Mouse (Mus musculus) adrenal gland, adult 2 months (tissue): ENCODE data around the gene Slc26a3. TPM values are rescaled to one million over a fixed set of nuclear protein-coding genes. Genes with fewer than 3 reads are reported as not detected.

ENCODE experiments used
- DNase-seq: peaks from one replicate; pipeline ENCODE4 v3.0.0; 2021
- long read RNA-seq: library from polyadenylated mRNA; stranded (forward); transcript quantifications from one replicate; pipeline ENCODE4 v2.0.0, GENCODE M21; 2021
- polyA plus RNA-seq: library from polyadenylated mRNA; depleted of rRNA; stranded (reverse); fragments of >200 nt; gene quantifications from 2 replicates; pipeline ENCODE4 v1.2.3, GENCODE M21; 2012; rRNA removed
- total RNA-seq, 2 experiments: library from RNA; stranded (reverse); gene quantifications; 2 replicates each; pipeline ENCODE4 v1.2.3; 2021

Slc26a3 gene
- total RNA-seq (1 to 10 TPM in 1 of 2 experiments, under 1 TPM in 1; 0.55 to 1.3 TPM), polyA plus RNA-seq (0.22 TPM in 1 of 2 replicates, not detected in the other)
- long read RNA-seq, partial matches to known transcripts, result 1 of 1 reads
- long read RNA-seq, other reads (novel, unspliced or antisense), result 0 of 1 reads

DNA sequence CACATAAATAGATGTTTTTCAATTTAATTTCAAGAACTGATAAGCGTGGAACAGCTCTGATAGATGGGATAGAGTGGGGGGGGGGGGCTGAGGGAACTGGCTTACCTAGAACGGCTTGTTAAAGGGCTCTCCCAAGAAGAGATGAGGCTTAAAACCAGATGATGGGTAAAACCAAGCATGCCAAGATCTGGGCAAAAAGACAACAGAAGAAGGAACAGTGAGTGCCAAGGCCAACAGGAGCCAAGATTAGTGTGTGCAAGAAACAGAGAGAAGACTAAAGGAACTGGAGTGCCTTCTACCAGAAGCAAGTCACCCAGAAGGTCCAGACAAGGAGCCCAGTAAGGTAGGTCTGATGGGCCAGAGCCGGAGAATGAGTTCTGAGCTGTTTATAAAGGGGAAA, at the start of gene Slc26a3:
Slc26a3 (plus strand) TSS at position 301 of the 400 bp plus-strand sequence.
- DNase-seq, result no peak

DNA sequence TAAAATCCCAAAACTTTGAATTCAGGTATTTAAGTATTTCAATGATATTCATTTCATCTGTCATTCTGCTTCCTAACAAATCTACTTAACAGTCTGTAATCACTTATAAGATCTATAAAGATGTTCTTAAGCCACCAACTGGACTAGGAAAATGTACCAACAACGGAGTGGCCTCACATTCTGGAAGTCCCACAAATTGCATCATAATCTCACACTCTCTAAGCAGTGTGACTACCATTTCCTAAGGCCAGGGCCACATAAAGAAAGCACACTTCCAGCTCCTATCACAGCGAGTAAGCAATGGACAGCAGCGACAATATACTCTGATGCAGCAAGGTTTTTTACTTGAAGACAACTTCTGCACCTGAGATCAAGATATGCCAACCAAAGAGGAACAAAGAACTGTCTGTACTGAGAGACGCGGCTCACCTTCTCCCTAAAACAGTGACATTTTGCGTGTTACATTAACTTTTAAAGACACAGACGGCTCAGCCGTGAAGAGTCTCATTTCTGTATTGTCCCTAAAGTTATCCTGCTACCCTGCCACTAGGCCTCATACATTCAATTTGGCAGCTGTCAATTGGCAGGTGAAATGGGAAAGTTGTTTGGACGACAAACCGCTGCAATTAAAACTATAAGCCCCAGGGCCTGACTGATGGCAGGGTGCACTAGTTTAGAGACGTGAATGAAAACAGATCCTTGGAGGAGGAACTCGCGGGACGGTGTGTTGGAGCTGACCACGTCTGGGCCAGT, 40.3 kb upstream of the Slc26a3 start:
- DNase-seq, result peak; percentile 13

DNA sequence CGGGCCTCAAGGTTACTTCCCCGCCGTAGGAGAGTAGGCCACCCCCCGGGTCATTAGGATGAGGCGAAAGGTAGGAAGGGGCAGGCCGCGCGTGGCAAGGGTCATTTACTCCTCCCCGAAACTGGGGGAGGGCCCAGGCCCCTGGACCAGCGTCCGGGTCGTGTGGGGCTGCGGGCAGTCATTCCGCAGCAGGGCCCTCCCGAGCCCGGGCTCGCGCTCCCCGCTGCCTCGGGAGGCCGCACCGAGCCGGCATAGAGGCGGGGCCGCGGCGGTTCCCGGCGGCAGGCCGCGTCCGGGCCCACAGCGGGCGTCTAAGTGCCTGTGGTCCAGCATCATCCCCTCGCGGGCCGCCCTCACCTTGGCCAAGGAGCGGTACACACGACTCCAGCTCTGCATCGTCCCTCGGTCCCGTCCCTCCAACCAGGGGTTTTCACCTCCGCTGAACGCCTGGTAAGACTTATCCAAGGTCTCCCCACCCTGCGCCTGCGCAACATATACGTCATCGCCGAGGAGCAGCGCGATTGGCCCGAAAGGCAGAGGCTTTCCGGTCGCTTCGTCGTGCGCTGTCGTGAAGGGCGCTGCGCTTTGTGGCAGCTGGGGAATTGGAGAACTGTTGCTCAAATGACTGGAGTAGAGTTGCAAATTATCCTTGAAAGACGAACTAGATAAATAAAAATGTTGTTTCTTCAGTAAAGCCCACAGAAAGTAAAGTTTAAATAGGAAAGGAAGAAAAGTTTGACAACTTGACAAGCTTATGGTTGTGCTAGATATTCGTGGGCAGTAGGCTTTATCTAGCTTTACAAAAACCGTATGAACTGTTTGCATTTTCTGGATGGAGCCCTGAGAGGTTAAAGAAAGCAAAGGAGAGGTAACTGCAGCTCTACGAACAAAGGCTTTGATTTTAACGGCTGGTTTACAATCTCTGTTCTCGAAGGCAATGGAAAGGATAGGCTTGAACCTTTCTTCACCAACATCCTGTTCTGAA, 39.4 kb upstream of the Slc26a3 start, which contains the start of gene Dld:
Dld (minus strand) TSS at position 510 of the 985 bp plus-strand sequence.
- peak; percentile 98 for DNase-seq

DNA sequence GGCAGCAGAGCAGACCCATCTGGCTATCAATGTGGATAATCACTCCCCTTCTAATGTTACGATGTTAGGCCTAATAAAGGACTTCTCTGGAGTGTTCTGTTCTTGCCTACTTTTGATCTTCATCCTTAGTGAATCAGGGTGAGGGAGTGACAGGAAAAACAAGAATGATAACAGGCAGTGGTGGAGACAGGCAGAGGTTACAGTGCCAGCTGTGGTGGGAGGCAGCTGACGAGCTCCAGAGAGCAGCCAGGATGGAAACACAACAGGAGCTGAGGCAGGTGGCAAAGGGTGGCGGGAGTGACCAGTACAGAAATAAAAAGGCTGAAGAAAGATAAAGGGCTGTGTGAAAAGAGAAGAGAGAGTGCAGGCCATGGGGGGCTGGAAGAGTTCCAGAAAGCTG, 24.2 kb upstream of the Slc26a3 start:
- no peak for DNase-seq

DNA sequence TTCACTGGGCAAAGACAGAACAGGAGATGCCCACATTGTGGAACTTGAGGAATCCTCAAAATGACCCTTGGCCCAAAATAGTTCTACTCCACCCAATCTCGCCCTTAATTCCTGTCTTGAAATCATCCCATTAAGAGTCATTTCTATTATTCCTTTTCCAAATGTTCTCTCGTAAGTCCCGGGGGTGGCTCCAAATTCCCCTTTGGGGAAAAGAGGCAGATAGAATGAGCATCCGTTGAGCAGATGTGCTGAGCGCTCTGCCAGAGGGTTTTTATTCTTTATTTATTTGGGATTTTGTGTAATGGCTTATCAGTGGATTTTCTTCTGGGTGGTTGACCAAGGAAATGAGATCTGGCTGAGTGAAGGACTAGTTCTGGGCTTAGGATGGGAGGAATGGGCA, 22.9 kb upstream of the Slc26a3 start:
- no peak for DNase-seq

DNA sequence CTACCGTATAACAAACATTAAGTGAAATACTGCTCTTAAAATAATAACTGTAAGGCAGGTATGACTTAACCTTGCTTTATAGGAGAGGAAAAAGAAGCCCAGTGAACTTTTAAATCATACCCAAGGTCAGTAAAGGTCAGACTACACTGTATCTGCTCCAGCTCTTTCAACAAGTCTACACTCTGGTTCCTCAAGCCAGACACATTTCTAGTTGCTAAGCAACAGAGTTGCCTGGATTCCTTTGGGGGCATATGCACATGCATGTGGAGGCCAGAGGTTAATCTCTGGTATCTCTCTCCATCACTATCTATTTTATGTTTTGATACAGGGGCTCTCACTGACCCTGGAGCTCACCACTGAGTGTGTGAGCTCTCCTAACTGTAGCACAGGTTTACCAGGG, 21.6 kb upstream of the Slc26a3 start:
- DNase-seq, result no peak

DNA sequence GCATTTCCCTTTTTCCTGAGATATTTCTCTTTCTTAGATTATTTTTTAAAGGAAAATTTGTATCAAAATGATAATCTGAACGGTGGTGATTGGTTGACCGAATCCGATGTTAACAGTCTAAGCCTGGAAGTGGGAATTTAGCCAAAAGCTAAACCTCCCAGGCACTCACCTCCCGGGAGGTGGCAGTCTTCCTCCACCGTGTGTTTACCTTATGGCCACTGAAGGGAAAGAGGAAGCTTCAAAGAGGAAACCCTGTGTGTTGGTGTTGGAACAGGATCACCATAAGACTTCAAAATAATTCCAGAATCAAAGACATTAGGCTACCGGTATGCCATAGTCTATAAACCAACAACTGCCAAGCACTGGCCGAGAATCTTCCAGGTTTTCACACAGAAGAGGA, 21.0 kb upstream of the Slc26a3 start:
- no peak for DNase-seq

DNA sequence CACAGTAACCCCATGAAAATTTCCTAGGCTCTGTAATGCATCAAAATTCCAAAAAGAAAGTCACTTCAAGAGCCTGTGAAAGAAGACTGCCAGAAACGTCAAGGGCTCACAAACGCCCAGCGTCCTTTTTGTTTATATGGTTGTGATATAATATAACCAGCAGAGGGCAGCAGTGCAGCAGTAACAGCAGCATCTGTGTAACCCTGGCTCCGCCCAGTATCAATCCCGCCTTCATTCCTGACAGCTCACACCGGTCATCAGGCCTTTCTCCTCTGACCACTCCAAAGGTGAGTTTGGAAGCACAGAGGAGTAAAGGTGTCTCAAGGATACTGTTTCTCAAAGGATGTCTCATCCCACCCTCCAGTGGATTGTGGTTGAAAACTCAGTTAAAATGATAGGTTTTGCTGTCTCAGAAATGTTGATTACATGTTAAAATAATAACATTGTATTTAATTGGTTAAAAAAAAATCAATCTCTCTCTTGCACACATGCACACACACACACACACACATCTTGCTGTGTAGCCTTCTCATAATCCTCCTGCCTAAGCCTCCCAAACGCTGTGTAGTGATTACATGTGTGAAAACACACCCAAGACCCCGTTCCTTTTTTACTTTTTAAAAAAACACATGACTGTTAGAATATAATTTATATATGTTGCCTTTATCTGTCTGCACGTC, 15.9 kb upstream of the Slc26a3 start:
- DNase-seq, result peak; percentile 63

DNA sequence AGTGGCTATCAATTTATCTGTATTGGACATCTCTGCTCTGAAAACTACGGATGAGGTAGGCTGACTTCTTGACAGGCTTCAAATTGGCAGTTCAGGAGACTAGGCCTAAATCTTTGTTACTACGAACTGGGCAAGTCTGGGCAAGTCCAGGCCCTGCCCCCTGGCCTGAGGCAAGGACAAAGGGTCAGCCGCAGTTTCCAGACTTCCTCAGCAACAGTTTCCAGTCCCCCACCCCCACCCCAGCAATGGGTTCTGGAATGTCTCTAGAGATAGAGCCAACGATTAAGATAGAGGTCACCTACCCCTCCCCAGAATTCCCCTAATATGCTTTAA, 15.4 kb upstream of the Slc26a3 start:
- no peak for DNase-seq

DNA sequence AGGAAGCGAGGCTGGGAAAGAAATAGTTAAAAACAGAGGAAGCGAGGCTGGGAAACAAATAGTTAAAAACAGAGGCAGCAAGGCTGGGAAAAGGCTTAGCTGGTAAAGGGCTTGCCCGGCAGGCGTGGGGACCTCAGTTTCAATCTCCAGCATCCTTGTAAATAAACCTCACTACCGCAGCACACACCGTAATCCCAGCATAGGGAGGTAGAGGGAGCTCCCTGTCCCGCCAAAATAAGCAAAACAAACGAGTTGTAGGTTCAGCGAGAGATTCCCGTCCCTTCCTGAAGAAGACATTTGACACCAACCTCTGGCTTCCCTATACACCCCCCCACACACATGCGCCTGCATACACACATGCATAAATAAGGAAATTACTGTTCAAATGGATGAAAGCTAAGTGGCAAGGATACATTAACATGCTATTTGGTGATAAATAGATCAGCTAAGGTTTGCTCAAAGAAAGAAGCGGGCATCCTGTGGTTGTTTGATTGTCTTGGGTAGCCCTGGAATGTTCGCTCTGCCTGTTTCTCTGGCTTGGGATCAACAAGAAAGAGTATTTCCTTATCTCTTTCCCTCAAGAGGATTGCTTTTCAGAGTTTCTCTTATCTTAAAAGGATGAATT, 14.2 kb upstream of the Slc26a3 start:
- peak; percentile 7 for DNase-seq

DNA sequence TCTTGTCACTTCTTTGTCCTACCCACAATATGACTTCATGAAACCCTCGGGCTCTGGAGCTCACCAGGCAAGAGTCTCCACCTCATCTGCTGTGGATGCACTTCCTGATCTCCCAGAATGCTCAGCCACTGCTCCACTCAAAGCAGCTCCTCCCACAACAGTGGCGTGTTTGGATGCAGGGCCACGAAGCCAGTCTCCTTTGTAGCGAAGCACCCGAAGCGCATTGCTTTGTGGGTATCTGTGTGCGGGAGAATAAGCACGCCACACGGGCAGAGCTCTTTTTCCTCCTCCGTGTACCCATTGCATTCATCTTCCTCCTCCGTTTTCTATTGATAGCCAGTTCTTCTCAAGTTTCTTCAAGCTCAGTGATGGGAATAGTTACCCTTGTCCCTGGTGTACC, 13.4 kb upstream of the Slc26a3 start:
- no peak for DNase-seq

DNA sequence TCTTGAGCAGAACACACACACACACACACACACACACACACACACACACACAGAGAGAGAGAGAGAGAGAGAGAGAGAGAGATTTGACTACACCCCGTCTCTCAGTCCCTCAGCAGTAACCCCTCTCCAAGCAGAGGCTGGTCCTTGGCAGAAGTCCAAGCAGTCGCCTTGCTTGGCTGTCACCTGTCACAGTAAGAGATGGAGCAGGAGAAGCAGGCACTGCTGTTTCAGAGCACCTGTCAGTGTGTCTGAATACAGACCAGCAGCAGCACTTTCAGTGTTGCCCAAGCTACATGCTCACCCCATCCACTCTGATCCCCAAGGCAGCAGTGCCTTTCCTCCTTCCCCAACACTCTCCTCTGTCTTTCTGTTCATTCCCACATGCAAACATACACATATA, 9.8 kb upstream of the Slc26a3 start:
- DNase-seq, result no peak

DNA sequence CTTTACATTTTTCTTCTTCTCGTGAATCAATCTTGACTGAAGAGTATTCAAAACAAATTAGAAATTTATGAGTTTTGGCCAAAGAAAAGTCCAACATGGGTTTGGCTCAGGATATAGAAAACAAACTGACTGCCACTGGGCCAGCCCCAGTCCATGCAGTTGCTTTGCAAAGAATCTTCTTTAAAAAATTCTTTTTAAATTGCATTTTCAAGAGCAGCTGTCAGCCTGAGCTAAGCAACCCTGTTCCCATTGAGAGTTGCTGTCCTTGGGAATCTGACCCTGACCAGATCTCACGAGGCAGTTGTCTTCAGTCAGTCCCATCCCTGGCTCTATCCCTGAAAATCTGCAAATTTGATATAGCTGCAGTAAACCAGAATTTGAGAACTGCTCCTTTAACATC, 8.2 kb upstream of the Slc26a3 start:
- peak; percentile 30 for DNase-seq

DNA sequence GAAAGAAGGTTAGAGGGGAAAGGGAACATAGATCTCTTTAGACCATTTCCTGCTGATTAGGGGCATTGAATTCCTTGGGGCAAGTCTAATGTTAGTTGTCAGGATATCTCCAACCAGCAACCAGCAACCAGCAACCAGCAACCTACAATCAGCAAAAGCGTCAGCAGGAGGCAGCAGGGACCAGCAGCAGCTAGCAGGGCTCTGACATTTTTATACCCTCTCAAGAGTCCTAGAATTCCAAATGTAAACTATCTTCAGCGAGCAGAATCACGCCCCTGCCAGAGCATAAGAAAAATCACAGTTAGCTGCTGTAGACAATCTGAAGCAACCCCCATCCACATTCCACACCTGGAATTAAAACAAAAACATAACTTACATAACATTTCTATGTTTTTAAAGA, 3.4 kb upstream of the Slc26a3 start:
- no peak for DNase-seq

DNA sequence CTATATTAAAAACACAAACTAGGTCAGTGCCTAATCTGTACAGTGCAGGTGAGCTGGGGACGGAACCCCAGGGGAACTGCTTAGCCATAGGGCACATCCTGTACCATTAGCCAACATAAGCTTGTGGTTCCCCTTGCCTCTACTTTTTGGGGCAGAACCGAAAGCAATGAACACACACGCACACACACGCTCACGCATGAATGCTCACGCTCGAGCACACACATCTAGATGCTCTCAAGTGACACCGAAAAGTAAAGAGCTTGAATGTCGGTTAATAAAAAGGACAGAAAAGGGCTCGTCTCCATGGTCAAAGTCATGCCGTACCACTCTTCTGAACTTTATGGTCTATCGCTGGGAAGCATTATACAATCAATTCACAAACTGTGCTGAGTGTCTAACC, 1.0 kb downstream of the Slc26a3 start:
- DNase-seq, result no peak

DNA sequence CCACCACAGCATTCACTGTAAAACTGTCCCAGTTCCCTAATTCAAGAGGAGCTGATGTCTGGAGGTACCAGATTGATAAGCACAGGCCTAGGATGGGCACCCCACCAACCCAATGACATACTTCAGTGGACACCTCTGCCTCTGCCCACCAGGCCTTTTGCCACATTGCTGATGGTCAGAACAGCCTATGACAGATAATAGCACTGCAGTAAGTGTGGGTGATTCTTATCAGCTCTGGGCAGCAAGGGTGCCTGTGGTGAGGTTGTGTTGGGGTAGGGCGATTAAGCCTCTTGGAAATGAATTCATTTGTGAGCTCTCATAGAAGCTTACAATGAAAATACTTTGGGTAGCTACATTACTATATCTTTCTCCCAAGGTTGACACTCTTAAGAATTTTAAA, 5.2 kb downstream of the Slc26a3 start:
- DNase-seq, result no peak

DNA sequence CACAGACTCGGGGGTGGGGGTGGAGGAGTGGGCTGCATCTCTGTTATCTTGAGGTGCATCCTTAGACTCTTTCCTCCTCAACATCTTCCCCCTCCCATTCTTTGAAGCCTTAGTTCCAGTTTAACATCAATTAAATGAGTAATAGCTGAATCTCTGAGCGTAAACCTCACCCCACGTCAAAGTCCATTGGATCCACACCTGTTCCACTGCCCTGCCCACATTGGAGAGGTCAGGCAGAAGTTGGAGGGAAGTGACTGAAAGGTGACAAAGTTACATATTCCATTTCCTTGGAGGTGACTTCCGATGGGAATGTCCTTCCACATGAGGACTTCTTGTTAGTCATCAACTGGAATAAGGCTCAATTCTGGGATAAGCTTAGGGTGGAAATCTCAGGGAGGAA, 7.0 kb downstream of the Slc26a3 start:
- no peak for DNase-seq

DNA sequence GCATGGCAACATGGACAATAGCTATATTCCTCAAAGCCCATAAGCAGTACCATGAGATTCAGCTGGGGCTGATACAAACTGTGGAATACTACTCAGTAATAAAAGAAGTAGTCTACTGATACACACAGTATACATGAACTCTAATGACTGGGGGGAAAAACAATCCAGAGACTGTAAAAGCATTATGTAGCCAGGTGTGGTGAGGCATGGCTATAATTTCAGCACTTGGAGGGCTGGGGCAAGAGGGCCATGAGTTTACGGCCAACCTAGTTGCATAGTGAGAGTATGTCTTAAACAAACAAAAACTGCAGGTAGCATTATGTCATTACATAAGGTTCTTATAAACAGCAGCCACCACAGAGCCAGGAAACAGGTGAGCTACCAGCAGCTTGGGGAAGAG, 10.2 kb downstream of the Slc26a3 start:
- DNase-seq, result no peak

DNA sequence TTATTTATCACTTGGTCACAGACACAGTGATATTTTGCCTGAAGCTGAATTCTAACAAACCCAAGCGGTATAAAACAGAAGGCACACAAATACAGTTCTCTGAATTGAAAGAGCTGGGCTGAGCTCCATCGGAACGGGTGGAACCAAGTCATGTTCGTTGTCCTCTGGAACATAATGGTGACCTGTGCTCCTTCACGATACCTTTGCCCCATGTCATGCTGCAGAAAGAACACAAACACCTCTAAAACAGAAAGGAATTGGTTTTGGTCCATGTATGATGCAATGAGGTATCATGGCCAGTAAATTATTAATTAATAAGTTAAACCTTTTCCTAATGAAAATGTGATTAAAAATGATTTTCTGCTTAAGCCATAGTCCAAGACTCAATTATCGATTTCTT, 11.3 kb downstream of the Slc26a3 start:
- no peak for DNase-seq

DNA sequence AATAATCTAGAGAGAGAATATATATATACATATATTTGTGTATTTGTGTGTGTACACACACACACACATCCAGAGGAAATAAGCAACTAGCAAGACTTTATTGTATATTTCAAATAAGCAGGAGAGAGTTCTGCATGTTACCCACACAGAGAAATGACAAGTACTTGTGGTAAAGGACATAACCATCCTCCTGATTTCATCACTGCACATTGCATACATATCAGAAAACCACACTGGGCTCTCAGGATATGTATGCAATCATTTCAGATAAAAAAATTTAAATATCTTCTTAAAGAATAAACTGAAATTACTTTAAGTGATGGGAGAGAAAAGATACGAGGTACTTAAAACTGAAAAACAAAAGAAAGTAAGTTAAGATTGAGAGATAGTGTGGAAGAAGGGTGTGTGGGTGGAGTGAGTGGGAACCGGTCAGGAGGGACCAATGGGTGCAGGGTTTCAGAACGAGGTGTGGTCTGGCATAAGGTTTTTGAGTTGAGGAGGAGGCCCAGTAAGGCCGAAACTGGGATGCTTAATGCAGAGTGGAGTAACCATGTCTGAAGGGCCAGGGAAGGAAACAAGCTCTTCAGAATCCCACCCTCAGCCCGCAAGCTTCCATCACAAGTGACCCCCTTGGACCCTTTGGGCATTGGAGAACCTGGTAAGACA, 14.0 kb downstream of the Slc26a3 start:
- DNase-seq, result no peak

DNA sequence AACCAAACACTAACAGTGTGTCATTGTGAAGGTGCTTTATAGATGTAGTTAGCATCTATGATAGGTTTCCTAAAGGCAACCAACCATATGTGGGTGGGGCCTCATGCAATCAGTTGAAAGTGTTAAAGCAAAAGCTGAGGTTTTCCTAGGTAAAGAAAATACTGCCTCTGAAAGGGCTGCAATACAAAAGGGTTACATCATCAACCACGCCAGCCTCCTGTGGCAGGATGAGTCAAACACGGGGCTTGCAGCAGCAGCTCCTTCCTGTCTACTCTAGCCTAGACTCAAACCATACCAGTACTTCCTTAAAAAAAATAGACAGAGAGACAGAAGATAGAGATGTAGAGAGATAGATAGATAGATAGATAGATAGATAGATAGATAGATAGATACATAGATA, 25.3 kb downstream of the Slc26a3 start:
- no peak for DNase-seq
